Mouse (Mus musculus): ENCODE results near the gene Gab2. TPM values are rescaled to one million over a fixed set of nuclear protein-coding genes. Genes with fewer than 3 reads are reported as not detected.
A peak's percentile ranks its signal among the peaks of the same experiment; 100 is the strongest.

The Gab2 gene
- polyA plus RNA-seq, 1 experiment from 2014 or later: 7.6 TPM

GRCm38 (mm10) chr7:97351792-97352513, 270.6 kb downstream of the Gab2 start:
- ATAC-seq (ENCODE audit: low read depth): no peak
- H3K9me3 ChIP-seq (ENCODE audit: control insufficient read depth, low read length): no peaks in the 10 kb centered on the region
- H3K27me3 ChIP-seq (replicated peaks; ENCODE audit: control insufficient read depth, insufficient read depth, low read length): no peaks in the 10 kb centered on the region
- 83% methylated on average over 11 of the region's 11 CpGs for WGBS
- no peak overlapping the region for H3K27ac ChIP-seq (replicated peaks; ENCODE audit: low read depth, low read length)
- H3K36me3 ChIP-seq (ENCODE audit: control insufficient read depth, insufficient read depth, low read length): no peaks in the 10 kb centered on the region
- H3K4me3 ChIP-seq (ENCODE audit: low read depth, low read length): no peak overlapping the region
- H3K9ac ChIP-seq (ENCODE audit: low read depth, low read length): no peak overlapping the region
- DNase-seq (ENCODE audit: low spot score): no peak
- H3K4me2 ChIP-seq (ENCODE audit: low read depth, low read length): no peak overlapping the region
- H3K4me1 ChIP-seq (ENCODE audit: control insufficient read depth, insufficient read depth, low read length): no peaks in the 10 kb centered on the region

DNA sequence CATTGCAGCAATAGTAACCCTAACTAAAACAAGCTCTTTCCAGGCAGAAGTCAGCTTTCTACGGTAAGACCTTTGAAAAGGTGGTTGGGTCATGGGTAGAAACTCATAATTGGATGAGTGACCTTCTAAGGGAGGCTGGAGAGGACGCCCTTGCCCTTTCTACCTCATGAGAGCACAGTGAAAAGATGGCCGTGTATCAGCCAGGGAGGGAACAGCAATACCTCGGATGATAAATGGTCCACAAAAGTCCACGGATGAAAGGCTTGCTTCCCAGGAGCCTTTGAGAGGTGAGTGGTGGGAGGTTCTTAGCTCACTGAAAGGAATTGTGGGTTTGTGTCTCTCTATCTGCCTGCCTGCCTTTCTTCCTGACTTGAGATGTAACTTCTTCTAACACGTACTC, 272.0 kb downstream of the Gab2 start:
- no peaks in the 10 kb centered on the region for H3K27me3 ChIP-seq (replicated peaks; ENCODE audit: control insufficient read depth, insufficient read depth, low read length)
- H3K36me3 ChIP-seq (ENCODE audit: control insufficient read depth, insufficient read depth, low read length): no peaks in the 10 kb centered on the region
- ATAC-seq (ENCODE audit: low read depth): no peak
- H3K9me3 ChIP-seq (ENCODE audit: control insufficient read depth, low read length): no peaks in the 10 kb centered on the region
- no peaks in the 10 kb centered on the region for H3K4me1 ChIP-seq (ENCODE audit: control insufficient read depth, insufficient read depth, low read length)
- DNase-seq (ENCODE audit: low spot score): no peak
- H3K4me3 ChIP-seq (ENCODE audit: low read depth, low read length): no peak overlapping the region
- no peak overlapping the region for H3K4me2 ChIP-seq (ENCODE audit: low read depth, low read length)
- no peak overlapping the region for H3K27ac ChIP-seq (replicated peaks; ENCODE audit: low read depth, low read length)
- no peak overlapping the region for H3K9ac ChIP-seq (ENCODE audit: low read depth, low read length)
- WGBS: 83% methylated on average over 6 of the region's 6 CpGs

GRCm38 (mm10) chr7:97355068-97355841, 273.9 kb downstream of the Gab2 start:
- no peaks in the 10 kb centered on the region for H3K9me3 ChIP-seq (ENCODE audit: control insufficient read depth, low read length)
- no peak overlapping the region for H3K27ac ChIP-seq (replicated peaks; ENCODE audit: low read depth, low read length)
- no peak overlapping the region for H3K4me2 ChIP-seq (ENCODE audit: low read depth, low read length)
- H3K36me3 ChIP-seq (ENCODE audit: control insufficient read depth, insufficient read depth, low read length): no peaks in the 10 kb centered on the region
- H3K4me1 ChIP-seq (ENCODE audit: control insufficient read depth, insufficient read depth, low read length): no peaks in the 10 kb centered on the region
- H3K27me3 ChIP-seq (replicated peaks; ENCODE audit: control insufficient read depth, insufficient read depth, low read length): no peaks in the 10 kb centered on the region
- peak; percentile 11 for DNase-seq (ENCODE audit: low spot score)
- WGBS: 41% methylated on average over 13 of the region's 13 CpGs
- no peak overlapping the region for H3K9ac ChIP-seq (ENCODE audit: low read depth, low read length)
- no peak; the same call in 1 of the 2 replicates for ATAC-seq (ENCODE audit: low read depth)
- no peak overlapping the region for H3K4me3 ChIP-seq (ENCODE audit: low read depth, low read length)

- 80% methylated on average over 5 of the region's 5 CpGs for WGBS
- Histone ChIP-seq H3K27me3 (replicated peaks; ENCODE audit: control insufficient read depth, insufficient read depth, low read length) (no peaks in the 10 kb centered on the region), H3K4me1 (ENCODE audit: control insufficient read depth, insufficient read depth, low read length) (no peaks in the 10 kb centered on the region), H3K9ac (ENCODE audit: low read depth, low read length) (no peak overlapping the region), H3K4me2 (ENCODE audit: low read depth, low read length) (no peak overlapping the region), H3K27ac (replicated peaks; ENCODE audit: low read depth, low read length) (no peak overlapping the region), H3K9me3 (ENCODE audit: control insufficient read depth, low read length) (no peaks in the 10 kb centered on the region), H3K36me3 (ENCODE audit: control insufficient read depth, insufficient read depth, low read length) (no peaks in the 10 kb centered on the region), H3K4me3 (ENCODE audit: low read depth, low read length) (no peak overlapping the region)
- ATAC-seq (ENCODE audit: low read depth): no peak
- DNase-seq (ENCODE audit: low spot score): no peak
These were observed 274.9 kb downstream of the Gab2 start for GRCm38 (mm10) chr7:97356253-97356652.

GRCm38 (mm10) chr7:97356875-97357276, 275.5 kb downstream of the Gab2 start:
- no peaks in the 10 kb centered on the region for H3K9me3 ChIP-seq (ENCODE audit: control insufficient read depth, low read length)
- no peaks in the 10 kb centered on the region for H3K36me3 ChIP-seq (ENCODE audit: control insufficient read depth, insufficient read depth, low read length)
- H3K27me3 ChIP-seq (replicated peaks; ENCODE audit: control insufficient read depth, insufficient read depth, low read length): no peaks in the 10 kb centered on the region
- no peak overlapping the region for H3K27ac ChIP-seq (replicated peaks; ENCODE audit: low read depth, low read length)
- no peak overlapping the region for H3K4me3 ChIP-seq (ENCODE audit: low read depth, low read length)
- ATAC-seq (ENCODE audit: low read depth) (no peak), DNase-seq (ENCODE audit: low spot score) (no peak)
- no peak overlapping the region for H3K9ac ChIP-seq (ENCODE audit: low read depth, low read length)
- no peak overlapping the region for H3K4me2 ChIP-seq (ENCODE audit: low read depth, low read length)
- no peaks in the 10 kb centered on the region for H3K4me1 ChIP-seq (ENCODE audit: control insufficient read depth, insufficient read depth, low read length)
- 84% methylated on average over 5 of the region's 5 CpGs for WGBS

DNA sequence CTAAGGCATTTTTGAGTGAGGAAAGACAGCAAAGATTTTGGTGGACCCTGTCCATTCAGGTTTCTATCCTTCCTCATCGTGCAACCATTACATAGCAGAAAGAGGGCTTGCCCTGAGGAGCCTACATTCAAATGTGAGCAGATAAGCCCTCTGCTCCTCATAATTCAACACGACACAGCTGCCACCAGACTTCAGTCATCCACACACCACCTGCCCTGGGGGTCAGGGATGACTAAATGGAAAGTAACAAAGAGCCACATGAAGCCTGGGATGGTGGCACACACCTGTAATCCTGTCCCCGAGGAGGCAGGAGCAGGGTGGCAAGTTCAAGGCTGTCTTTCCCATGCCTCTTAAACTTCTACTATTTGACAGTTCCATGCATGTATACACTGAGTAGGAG, 276.5 kb downstream of the Gab2 start:
- no peaks in the 10 kb centered on the region for H3K27me3 ChIP-seq (replicated peaks; ENCODE audit: control insufficient read depth, insufficient read depth, low read length)
- H3K9me3 ChIP-seq (ENCODE audit: control insufficient read depth, low read length): no peaks in the 10 kb centered on the region
- no peak overlapping the region for H3K4me3 ChIP-seq (ENCODE audit: low read depth, low read length)
- DNase-seq (ENCODE audit: low spot score): no peak
- H3K27ac ChIP-seq (replicated peaks; ENCODE audit: low read depth, low read length): no peak overlapping the region
- no peak overlapping the region for H3K9ac ChIP-seq (ENCODE audit: low read depth, low read length)
- WGBS: 72% methylated on average over 3 of the region's 3 CpGs
- H3K36me3 ChIP-seq (ENCODE audit: control insufficient read depth, insufficient read depth, low read length): no peaks in the 10 kb centered on the region
- no peak overlapping the region for H3K4me2 ChIP-seq (ENCODE audit: low read depth, low read length)
- ATAC-seq (ENCODE audit: low read depth): no peak
- no peaks in the 10 kb centered on the region for H3K4me1 ChIP-seq (ENCODE audit: control insufficient read depth, insufficient read depth, low read length)

DNA sequence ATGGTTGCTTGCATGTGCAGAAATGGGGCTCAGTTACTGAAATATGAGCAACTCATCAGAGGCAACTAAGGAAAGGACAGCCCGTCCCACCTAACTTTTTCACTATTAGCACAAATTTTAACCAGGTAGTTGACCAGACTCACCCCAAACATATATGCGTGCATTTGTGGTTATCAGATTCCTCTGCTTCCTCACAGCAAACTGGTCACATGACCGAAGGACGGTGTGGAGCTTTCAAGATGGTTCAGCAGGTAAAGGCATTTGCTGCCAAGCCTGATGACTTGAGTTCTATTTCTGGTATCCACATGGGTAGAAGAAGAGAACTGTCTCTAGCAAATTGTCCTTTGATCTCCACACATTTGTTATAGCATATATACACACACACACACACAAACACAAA, 277.0 kb downstream of the Gab2 start:
- Histone ChIP-seq H3K36me3 (ENCODE audit: control insufficient read depth, insufficient read depth, low read length) (no peaks in the 10 kb centered on the region), H3K27ac (replicated peaks; ENCODE audit: low read depth, low read length) (no peak overlapping the region), H3K4me3 (ENCODE audit: low read depth, low read length) (no peak overlapping the region), H3K4me2 (ENCODE audit: low read depth, low read length) (no peak overlapping the region), H3K27me3 (replicated peaks; ENCODE audit: control insufficient read depth, insufficient read depth, low read length) (no peaks in the 10 kb centered on the region), H3K4me1 (ENCODE audit: control insufficient read depth, insufficient read depth, low read length) (no peaks in the 10 kb centered on the region), H3K9me3 (ENCODE audit: control insufficient read depth, low read length) (no peaks in the 10 kb centered on the region), H3K9ac (ENCODE audit: low read depth, low read length) (no peak overlapping the region)
- WGBS: 82% methylated on average over 4 of the region's 4 CpGs
- no peak for ATAC-seq (ENCODE audit: low read depth)
- no peak for DNase-seq (ENCODE audit: low spot score)

All from embryonic facial prominence, embryonic 14.5 days (tissue).